Mouse (Mus musculus) heart, postnatal 10 days (tissue): ENCODE measurements around the gene Bco1. TPM values are rescaled to one million over a fixed set of nuclear protein-coding genes. Genes with fewer than 3 reads are reported as not detected.

ENCODE experiments used
- DNase-seq, 2 experiments: peaks; one replicate each; pipeline ENCODE4 v3.0.0; 2021
- intact Hi-C: fragments of 180-260 bp; cut with DNase I; formaldehyde crosslinking; loops from one replicate; pipeline ENCODE4 v1.15.1; 2025
- total RNA-seq, 2 experiments: library from RNA; stranded (reverse); gene quantifications; 2 replicates each; pipeline ENCODE4 v1.2.3; 2021

Gene Bco1
- total RNA-seq, 2 experiments from 2014 or later = 0.14 TPM; not detected in 1

- no peak for DNase-seq
- intact Hi-C loops = no loop called here
These were observed 8.6 kb upstream of the Bco1 start for GRCm38 (mm10) chr8:117087036-117087435.

DNA sequence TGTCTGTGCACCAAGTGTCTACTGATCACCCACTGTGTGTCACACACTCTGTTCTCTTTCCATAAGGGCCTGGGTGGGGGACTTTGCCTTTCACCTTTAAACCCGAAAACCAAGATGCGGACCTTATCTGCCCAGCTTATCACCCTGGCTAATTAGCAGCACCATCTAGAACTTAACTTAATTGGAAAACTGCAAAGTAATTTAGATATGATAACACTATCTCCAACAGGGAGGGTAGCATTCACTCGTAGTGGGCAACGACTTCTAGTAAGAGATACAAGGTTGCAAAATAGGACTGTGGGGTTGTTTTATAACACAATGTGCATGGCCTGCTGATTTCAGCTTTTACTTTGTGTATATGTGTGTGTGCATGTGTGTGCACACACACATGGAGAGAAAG lies 5.9 kb upstream of the Bco1 start:
- no peak for DNase-seq
- intact Hi-C loops = no loop called here

DNA sequence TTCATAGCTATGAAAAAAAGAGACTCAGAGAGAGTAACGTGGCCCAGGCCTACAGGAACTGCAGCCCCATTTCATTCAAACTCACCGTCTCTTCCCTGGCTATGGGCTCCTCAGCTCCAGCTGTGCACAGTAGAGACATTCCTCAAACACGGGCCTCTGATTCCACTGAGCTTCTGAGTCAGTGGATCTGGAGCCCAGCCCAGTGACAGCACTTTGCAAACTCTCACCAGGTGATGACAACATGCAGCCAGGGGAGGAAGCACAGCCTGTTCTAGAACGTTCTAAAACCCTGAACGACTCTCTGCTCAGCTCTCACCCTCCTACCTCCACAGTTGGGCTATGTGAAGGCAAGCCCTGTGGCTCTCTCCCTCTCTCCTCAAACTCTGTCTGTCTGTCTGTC lies 1.6 kb upstream of the Bco1 start:
- intact Hi-C loops = loop anchor here (2.0 kb wide), 1 partner anchor 77 kb away; no protein-coding TSS in a partner anchor
- DNase-seq = peak; percentile 60 to 71

- DNase-seq = no peak
- intact Hi-C loops = no loop called here
These were observed 1.5 kb downstream of the Bco1 start for GRCm38 (mm10) chr8:117097051-117097563.

GRCm38 (mm10) chr8:117097564-117098191 lies 2.0 kb downstream of the Bco1 start:
- DNase-seq = no peak
- intact Hi-C loops = no loop called here

DNA sequence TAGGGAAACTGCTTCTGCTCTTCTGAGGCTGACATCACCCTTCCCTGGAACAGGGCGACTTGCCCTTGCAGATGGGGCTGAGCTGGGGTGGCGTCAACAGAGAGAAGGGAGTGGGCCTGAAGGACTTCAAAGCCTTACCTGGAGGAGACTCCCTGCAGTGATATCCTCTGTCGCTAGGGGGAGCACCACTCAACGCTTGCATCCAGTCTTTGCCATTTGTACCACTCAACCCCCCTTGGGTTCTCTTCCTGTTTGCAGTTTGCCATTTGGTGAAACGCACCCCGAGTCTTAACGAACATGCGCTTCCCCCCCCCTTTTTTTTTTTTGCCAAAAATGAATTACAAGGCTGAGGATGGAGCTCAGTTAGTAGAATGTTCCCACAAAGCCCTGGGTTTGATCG lies 11.9 kb downstream of the Bco1 start:
- peak; percentile 67 to 76 for DNase-seq
- intact Hi-C loops = loop anchor here (1.0 kb wide), 1 partner anchor 368 kb away; no protein-coding TSS in a partner anchor

- no peak for DNase-seq
- intact Hi-C loops = no loop called here
These were observed 13.5 kb downstream of the Bco1 start for GRCm38 (mm10) chr8:117109018-117109711.

- intact Hi-C loops = no loop called here
These were observed 14.2 kb downstream of the Bco1 start for GRCm38 (mm10) chr8:117109801-117110390.

GRCm38 (mm10) chr8:117111641-117112040 lies 16.0 kb downstream of the Bco1 start:
- intact Hi-C loops = no loop called here
- peak in 1 of 2 experiments; percentile 12 for DNase-seq

More at GRCm38 (mm10) chr8:117109801-117110390, 14.2 kb downstream of the Bco1 start:
- peak; percentile 65 to 75 for DNase-seq

DNA sequence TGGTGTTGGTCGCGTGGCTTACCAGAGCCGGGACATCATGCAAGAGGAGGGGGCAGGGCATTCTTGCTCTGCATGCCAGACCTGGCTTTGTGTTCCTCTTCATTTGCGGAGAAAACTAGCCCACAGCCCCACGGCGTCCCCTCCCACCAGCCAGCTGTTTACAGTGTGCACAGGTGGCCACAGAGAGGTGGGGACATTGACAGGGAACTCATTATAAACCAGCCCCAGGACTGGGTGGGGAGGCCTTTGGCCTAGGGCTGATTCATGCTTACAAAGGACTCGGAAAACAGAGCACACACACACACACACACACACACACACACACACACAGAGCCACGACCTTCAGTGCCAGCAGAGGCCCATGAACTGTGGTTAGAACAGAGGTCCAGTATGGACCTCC lies 16.6 kb downstream of the Bco1 start:
- no peak for DNase-seq
- intact Hi-C loops = no loop called here

GRCm38 (mm10) chr8:117115094-117115493 lies 19.4 kb downstream of the Bco1 start:
- no peak for DNase-seq
- intact Hi-C loops = no loop called here

GRCm38 (mm10) chr8:117115676-117116446 lies 20.2 kb downstream of the Bco1 start:
- intact Hi-C loops = no loop called here
- DNase-seq = peak; percentile 47 to 54

GRCm38 (mm10) chr8:117116534-117116933 lies 20.9 kb downstream of the Bco1 start:
- DNase-seq = no peak
- intact Hi-C loops = no loop called here

- no peak for DNase-seq
- intact Hi-C loops = no loop called here
These were observed 22.8 kb downstream of the Bco1 start for GRCm38 (mm10) chr8:117118409-117118808.

- intact Hi-C loops = no loop called here
- DNase-seq = no peak
These were observed 25.6 kb downstream of the Bco1 start for GRCm38 (mm10) chr8:117121277-117121676.

GRCm38 (mm10) chr8:117123850-117124633 lies 28.4 kb downstream of the Bco1 start:
- intact Hi-C loops = no loop called here
- no peak for DNase-seq

DNA sequence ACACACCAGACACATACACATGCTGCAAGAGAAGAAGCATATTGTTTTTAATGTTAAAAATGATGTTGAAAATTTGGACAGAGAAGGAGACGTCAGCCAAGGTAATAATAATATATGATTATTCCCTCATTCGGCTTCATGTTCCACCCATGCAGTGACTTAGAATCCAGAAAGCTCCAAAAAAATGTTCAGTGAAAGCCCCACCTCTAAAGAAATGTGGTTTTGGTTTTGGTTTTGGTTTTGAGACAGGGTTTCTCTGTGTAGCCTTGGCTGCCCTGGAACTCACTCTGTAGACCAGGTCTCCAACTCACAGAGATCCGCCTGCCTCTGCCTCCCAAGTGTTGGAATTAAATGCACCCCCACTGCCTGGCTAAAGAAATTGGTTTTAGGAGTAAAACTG lies 30.2 kb downstream of the Bco1 start:
- intact Hi-C loops = no loop called here
- DNase-seq = no peak

DNA sequence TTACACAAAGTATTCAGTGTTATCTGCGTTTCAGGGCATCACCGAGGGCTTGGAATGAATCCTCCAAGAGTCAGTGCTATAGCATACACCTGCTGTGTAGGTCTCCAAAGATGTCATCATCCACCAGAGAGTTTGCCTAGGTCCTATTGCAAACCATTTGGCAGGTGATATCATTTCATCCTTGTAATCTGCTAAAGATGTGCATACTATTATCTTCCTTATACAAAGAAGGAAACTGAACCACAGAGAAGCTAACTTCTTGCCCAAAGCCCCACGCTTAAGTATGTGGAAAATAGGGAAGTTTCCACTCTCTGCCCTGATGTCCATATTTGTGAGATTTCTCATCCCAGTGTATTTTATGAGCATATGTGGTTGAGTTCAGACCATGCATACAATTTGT lies 30.8 kb downstream of the Bco1 start:
- DNase-seq = no peak
- intact Hi-C loops = no loop called here

DNA sequence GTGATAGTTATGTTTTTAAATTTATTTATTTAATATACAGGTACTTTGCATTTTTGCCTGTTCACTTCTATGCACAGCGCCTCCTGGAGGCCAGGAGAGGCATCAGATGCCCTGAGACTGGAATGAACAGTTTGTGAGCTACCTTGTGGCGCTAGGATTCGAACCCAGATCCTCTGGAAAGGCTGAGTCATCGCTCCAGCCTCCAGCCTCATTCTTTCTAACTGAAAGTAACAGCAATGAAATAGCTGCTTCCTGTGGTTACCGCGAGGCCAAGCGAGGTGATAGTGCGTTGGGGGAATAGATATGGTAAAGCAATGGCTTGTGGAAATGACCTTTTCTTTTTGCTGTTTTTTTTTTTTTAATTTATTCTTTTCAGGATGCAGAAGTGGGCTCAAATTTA lies 31.4 kb downstream of the Bco1 start:
- intact Hi-C loops = no loop called here
- DNase-seq = no peak

GRCm38 (mm10) chr8:117133702-117134101 lies 38.0 kb downstream of the Bco1 start:
- intact Hi-C loops = no loop called here
- no peak for DNase-seq
